ENCODE assay signal across 8 mouse cellular contexts in the genomic region with DNA sequence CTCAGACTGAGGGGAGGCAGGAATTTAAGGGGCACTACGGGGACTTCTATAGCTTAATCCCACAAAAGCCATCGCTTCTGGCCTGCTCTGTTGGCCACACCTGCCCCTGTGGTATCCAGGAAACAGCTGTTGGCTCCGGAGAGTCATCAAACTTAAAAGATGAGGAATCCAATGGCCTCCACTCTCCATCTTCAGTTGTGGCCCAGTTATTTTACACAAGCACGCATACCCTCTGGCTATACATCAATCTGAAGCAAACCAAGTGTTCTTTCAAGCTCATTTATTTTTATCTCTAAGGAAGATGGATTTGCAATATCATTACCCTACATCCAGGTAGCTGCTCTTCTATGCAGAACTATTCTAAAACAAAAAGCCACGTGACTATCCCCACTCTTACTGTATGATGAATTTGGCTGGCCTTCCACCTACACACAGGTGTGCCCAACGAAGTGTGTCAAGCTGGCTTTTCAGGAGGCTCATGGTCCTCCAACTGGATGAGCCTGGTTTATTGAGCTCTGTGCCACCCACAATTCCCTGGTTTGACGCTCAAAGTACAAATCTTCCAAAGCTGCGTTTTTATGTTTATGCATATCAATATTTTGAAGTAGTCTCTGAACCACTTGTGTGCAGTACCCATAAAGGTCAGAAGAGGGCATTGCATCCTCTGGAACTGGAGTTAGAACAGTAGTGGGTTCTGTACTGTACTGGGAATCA. TPM values are rescaled to one million over a fixed set of nuclear protein-coding genes. Genes with fewer than 3 reads are reported as not detected.
DNase-seq lines count a peak whose midpoint lies in the region; ATAC-seq and TF ChIP-seq lines count a peak whose summit lies in the region.

No protein-coding gene starts in this region.

- ATAC-seq in intestine, embryonic 15.5 days = no peak
- no peak for ATAC-seq in lung, embryonic 16.5 days (ENCODE audit: low read depth)

- no peak; the same call in 1 of the 2 replicates for TF ChIP-seq POLR2A in spleen, adult 2 months (IDR thresholded peaks at IDR 0.05; ENCODE audit: low read depth, low read length)

- DNase-seq in CD4-positive helper T cell, adult 2 months (ENCODE audit: low read depth, low spot score) = peak; percentile 73
- DNase-seq in ES-E14 (ENCODE audit: low read depth, low spot score) = no peak
- no peak for DNase-seq in forebrain, embryonic 10.5 days (ENCODE audit: extremely low spot score, low spot score)
- DNase-seq in spleen, adult 2 months (ENCODE audit: low read depth in 1 of 2, low spot score in 2 of 2) = peak; percentile 43 to 52
- DNase-seq in ovary, adult 18-20 months (ENCODE audit: low spot score) = no peak
- DNase-seq in frontal cortex, postnatal 14 days (ENCODE audit: low spot score in 2 of 2) = no peak

- in situ Hi-C loops in ES-E14 (cut with MboI; ENCODE audit: low sequenced_read_pairs in 2 of 2, unreplicated experiment in 2 of 2) = no loop called here

- peak overlapping the region; percentile 93 for H3K4me2 ChIP-seq in intestine, embryonic 15.5 days (replicated peaks)
- peak overlapping the region; percentile 92 for H3K4me2 ChIP-seq in lung, embryonic 16.5 days (ENCODE audit: low read depth, low read length)

- no peak for TF ChIP-seq CTCF in spleen, adult 2 months (IDR thresholded peaks at IDR 0.05; ENCODE audit: extremely low read depth, insufficient read depth, insufficient read length, insufficient replicate concordance)

- H3K4me1 ChIP-seq in ES-E14 (ENCODE audit: control insufficient read depth in 2 of 2, insufficient read depth in 2 of 2, low read length in 2 of 2, poor library complexity in 1 of 2) = peaks cover 3 to 21% of the 10 kb centered on the region in 2 experiments
- peaks cover 41% of the 10 kb centered on the region for H3K4me1 ChIP-seq in forebrain, embryonic 10.5 days
- H3K4me1 ChIP-seq in intestine, embryonic 15.5 days (replicated peaks) = peaks cover 28% of the 10 kb centered on the region
- peaks cover 20% of the 10 kb centered on the region for H3K4me1 ChIP-seq in lung, embryonic 16.5 days (replicated peaks; ENCODE audit: control insufficient read depth, insufficient read depth, low read length)
- H3K4me1 ChIP-seq in spleen, adult 2 months (ENCODE audit: control insufficient read depth, insufficient read depth, insufficient read length) = peaks cover 17% of the 10 kb centered on the region; the same call in 1 of the 2 replicates

- H3K9me3 ChIP-seq in ES-E14 (ENCODE audit: control insufficient read depth, insufficient read depth, low read depth, low read length) = no peaks in the 10 kb centered on the region
- peaks cover 4% of the 10 kb centered on the region; the same call in 1 of the 2 replicates for H3K9me3 ChIP-seq in forebrain, embryonic 10.5 days
- no peaks in the 10 kb centered on the region for H3K9me3 ChIP-seq in intestine, embryonic 15.5 days
- peaks cover 5% of the 10 kb centered on the region for H3K9me3 ChIP-seq in lung, embryonic 16.5 days (ENCODE audit: control insufficient read depth, low read length)

- peaks cover 38% of the 10 kb centered on the region for H3K36me3 ChIP-seq in ES-E14 (ENCODE audit: control insufficient read depth, insufficient read depth, low read length, poor library complexity, severe bottlenecking)
- peaks cover 78% of the 10 kb centered on the region for H3K36me3 ChIP-seq in forebrain, embryonic 10.5 days (replicated peaks)
- H3K36me3 ChIP-seq in intestine, embryonic 15.5 days = peaks cover 30% of the 10 kb centered on the region
- peaks cover 38% of the 10 kb centered on the region for H3K36me3 ChIP-seq in lung, embryonic 16.5 days (ENCODE audit: control insufficient read depth, insufficient read depth, low read length)
- H3K36me3 ChIP-seq in spleen, adult 2 months (ENCODE audit: control insufficient read depth, insufficient read depth, low read length) = peaks cover 20% of the 10 kb centered on the region

- peak overlapping the region; percentile 70 to 88 for H3K4me3 ChIP-seq in ES-E14 (ENCODE audit: insufficient read depth in 1 of 2, low read depth in 1 of 2, low read length in 2 of 2, poor library complexity in 1 of 2, severe bottlenecking in 1 of 2)
- peak overlapping the region; percentile 89 for H3K4me3 ChIP-seq in forebrain, embryonic 10.5 days
- peak overlapping the region; percentile 81 for H3K4me3 ChIP-seq in intestine, embryonic 15.5 days (replicated peaks)
- H3K4me3 ChIP-seq in lung, embryonic 16.5 days (ENCODE audit: low read length) = peak overlapping the region; percentile 91
- H3K4me3 ChIP-seq in spleen, adult 2 months (ENCODE audit: extremely low read depth, insufficient read depth, insufficient read length) = peak overlapping the region; percentile 91

- WGBS in forebrain, embryonic 10.5 days = 75% methylated on average over 8 of the region's 8 CpGs
- WGBS in intestine, embryonic 15.5 days = 74% methylated on average over 8 of the region's 8 CpGs
- WGBS in lung, embryonic 16.5 days = 75% methylated on average over 8 of the region's 8 CpGs
- 54% methylated on average over 8 of the region's 8 CpGs for WGBS in spleen, adult 2 months

- H3K9ac ChIP-seq in ES-E14 (ENCODE audit: insufficient read depth, low read depth, low read length, poor library complexity, severe bottlenecking) = peak overlapping the region; percentile 95
- peak overlapping the region; percentile 95 for H3K9ac ChIP-seq in intestine, embryonic 15.5 days
- peak overlapping the region; percentile 94 for H3K9ac ChIP-seq in lung, embryonic 16.5 days (ENCODE audit: low read length)

- H3K27me3 ChIP-seq in forebrain, embryonic 10.5 days (ENCODE audit: poor library complexity, severe bottlenecking) = no peaks in the 10 kb centered on the region
- no peaks in the 10 kb centered on the region for H3K27me3 ChIP-seq in intestine, embryonic 15.5 days (replicated peaks)
- H3K27me3 ChIP-seq in lung, embryonic 16.5 days (ENCODE audit: control insufficient read depth, insufficient read depth, low read depth, low read length) = no peaks in the 10 kb centered on the region
- no peaks in the 10 kb centered on the region for H3K27me3 ChIP-seq in spleen, adult 2 months (ENCODE audit: control insufficient read depth, insufficient read depth, low read length)

- peak overlapping the region; percentile 98 for H3K27ac ChIP-seq in ES-E14 (ENCODE audit: insufficient read depth, low read depth, low read length, poor library complexity, severe bottlenecking)
- peak overlapping the region; percentile 99 for H3K27ac ChIP-seq in forebrain, embryonic 10.5 days
- peak overlapping the region; percentile 75 for H3K27ac ChIP-seq in intestine, embryonic 15.5 days
- peak overlapping the region; percentile 94 for H3K27ac ChIP-seq in lung, embryonic 16.5 days (ENCODE audit: low read length)
- H3K27ac ChIP-seq in spleen, adult 2 months (ENCODE audit: insufficient read depth, low read length) = peak overlapping the region; percentile 94

TF ChIP-seq in ES-E14, 5 proteins besides CTCF, POLR2A, EP300 and RAD21:
- TF ChIP-seq HCFC1 (IDR thresholded peaks at IDR 0.05; ENCODE audit: borderline replicate concordance, insufficient read depth, low read length) (no peak), CHD2 (IDR thresholded peaks at IDR 0.05; ENCODE audit: low read depth, low read length) (no peak), MAFK (IDR thresholded peaks at IDR 0.05; ENCODE audit: insufficient read depth, low read depth, low read length) (no peak), ZNF384 (IDR thresholded peaks at IDR 0.05; ENCODE audit: low read depth, low read length) (no peak), ZC3H11A (IDR thresholded peaks at IDR 0.05; ENCODE audit: borderline replicate concordance, low read depth, low read length) (no peak)

RNA-seq across cellular contexts. Expression of a gene that starts 1.0 kb away (rescaled TPM):
- 161 and 253 TPM in 2 replicates for total RNA-seq in ES-E14 (2012; rRNA removed)
- polyA plus RNA-seq in forebrain, embryonic 10.5 days (2016; fragmentation: Nextera tagmentation; extraction: Ambion mirVana) = 744 and 753 TPM in 2 replicates
- polyA plus RNA-seq in intestine, embryonic 15.5 days (2015; fragmentation: Nextera tagmentation; extraction: Ambion mirVana) = 559 and 611 TPM in 2 replicates
- polyA plus RNA-seq in lung, embryonic 16.5 days (2015; fragmentation: Nextera tagmentation; extraction: Ambion mirVana) = 654 and 680 TPM in 2 replicates
- 620 and 856 TPM in 2 replicates for polyA plus RNA-seq in spleen, adult 2 months (2012; rRNA removed)

RNA-seq across cellular contexts. Expression of a gene that starts 9.4 kb away (rescaled TPM):
- total RNA-seq in ES-E14 (2012; rRNA removed) = 904 and 977 TPM in 2 replicates
- 485 and 533 TPM in 2 replicates for polyA plus RNA-seq in forebrain, embryonic 10.5 days (2016; fragmentation: Nextera tagmentation; extraction: Ambion mirVana)
- polyA plus RNA-seq in intestine, embryonic 15.5 days (2015; fragmentation: Nextera tagmentation; extraction: Ambion mirVana) = 992 and 1,107 TPM in 2 replicates
- polyA plus RNA-seq in lung, embryonic 16.5 days (2015; fragmentation: Nextera tagmentation; extraction: Ambion mirVana) = 829 and 841 TPM in 2 replicates
- polyA plus RNA-seq in spleen, adult 2 months (2012; rRNA removed) = 76.8 and 79.2 TPM in 2 replicates

RNA-seq across cellular contexts. Expression of a gene that starts 15.7 kb away (rescaled TPM):
- total RNA-seq in ES-E14 (2012; rRNA removed) = 300 and 397 TPM in 2 replicates
- polyA plus RNA-seq in forebrain, embryonic 10.5 days (2016; fragmentation: Nextera tagmentation; extraction: Ambion mirVana) = 618 and 646 TPM in 2 replicates
- 406 and 459 TPM in 2 replicates for polyA plus RNA-seq in intestine, embryonic 15.5 days (2015; fragmentation: Nextera tagmentation; extraction: Ambion mirVana)
- polyA plus RNA-seq in lung, embryonic 16.5 days (2015; fragmentation: Nextera tagmentation; extraction: Ambion mirVana) = 82.6 and 266 TPM in 2 replicates
- polyA plus RNA-seq in spleen, adult 2 months (2012; rRNA removed) = 22.1 and 27.2 TPM in 2 replicates

RNA-seq across cellular contexts. Expression of a gene that starts 15.8 kb away (rescaled TPM):
- 87.4 and 98.4 TPM in 2 replicates for total RNA-seq in ES-E14 (2012; rRNA removed)
- 218 and 228 TPM in 2 replicates for polyA plus RNA-seq in forebrain, embryonic 10.5 days (2016; fragmentation: Nextera tagmentation; extraction: Ambion mirVana)
- 178 and 194 TPM in 2 replicates for polyA plus RNA-seq in intestine, embryonic 15.5 days (2015; fragmentation: Nextera tagmentation; extraction: Ambion mirVana)
- 215 and 224 TPM in 2 replicates for polyA plus RNA-seq in lung, embryonic 16.5 days (2015; fragmentation: Nextera tagmentation; extraction: Ambion mirVana)
- polyA plus RNA-seq in spleen, adult 2 months (2012; rRNA removed) = 80.1 and 101 TPM in 2 replicates

RNA-seq across cellular contexts. Expression of a gene that starts 25.9 kb away (rescaled TPM):
- total RNA-seq in ES-E14 (2012; rRNA removed) = 0.69 and 0.94 TPM in 2 replicates
- polyA plus RNA-seq in forebrain, embryonic 10.5 days (2016; fragmentation: Nextera tagmentation; extraction: Ambion mirVana) = 0.44 TPM in 1 of 2 replicates, not detected in the other
- 2.7 and 3.6 TPM in 2 replicates for polyA plus RNA-seq in intestine, embryonic 15.5 days (2015; fragmentation: Nextera tagmentation; extraction: Ambion mirVana)
- polyA plus RNA-seq in lung, embryonic 16.5 days (2015; fragmentation: Nextera tagmentation; extraction: Ambion mirVana) = 1.5 and 1.6 TPM in 2 replicates
- polyA plus RNA-seq in spleen, adult 2 months (2012; rRNA removed) = 4.4 and 5.5 TPM in 2 replicates

Comparison
In these comparisons a context has a peak if more than half of its experiments do, and no peak if none do; other contexts are left out.
1. DNase-seq: peak in CD4-positive helper T cell, adult 2 months (single experiment) and spleen, adult 2 months (2 of 2); none in ES-E14 (single experiment), forebrain, embryonic 10.5 days (single experiment), ovary, adult 18-20 months (single experiment) and frontal cortex, postnatal 14 days (0 of 2).
2. Peak in every context shown above with its lines, with median percentiles within 50 percentile points of each other: H3K27ac ChIP-seq, H3K4me3 ChIP-seq and H3K9ac ChIP-seq.